Mouse (Mus musculus) liver, postnatal 0 days (tissue): ENCODE data around the gene Rbm47.

Source experiments
- CTCF ChIP-seq: sonication (generic); IDR thresholded peaks from 2 replicates; pipeline ENCODE4 v1.5.1; 2016; ENCODE audit warnings: antibody characterized with exemption, low read depth
- EP300 ChIP-seq: IDR thresholded peaks from 2 replicates; pipeline ENCODE4 v1.6.1; 2016; ENCODE audit warnings: antibody characterized with exemption, low read depth, mild to moderate bottlenecking

DNA sequence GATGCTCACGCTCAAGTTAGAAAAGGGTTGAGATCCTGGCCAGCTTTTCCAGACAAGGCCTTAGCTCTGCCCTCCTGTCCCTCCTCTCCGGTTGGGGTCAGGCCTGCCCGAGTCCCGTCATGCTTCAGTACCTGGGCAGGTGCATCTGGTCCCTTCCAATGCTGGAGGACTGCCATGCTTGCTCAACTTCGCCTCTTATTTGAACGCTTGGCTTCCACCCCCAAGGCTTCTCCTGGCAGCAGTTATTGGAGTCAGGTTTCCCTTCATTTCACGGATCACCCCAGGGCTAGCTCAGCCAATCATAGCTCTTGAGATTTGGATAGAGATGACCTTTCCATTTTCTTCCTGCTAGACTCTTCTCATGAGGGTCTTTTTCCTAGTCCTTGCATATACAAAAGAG is 172.8 kb downstream of the Rbm47 start:
- TF ChIP-seq EP300, result no peak
- no peak for TF ChIP-seq CTCF
